Mouse (Mus musculus) right cerebral cortex, adult 18-20 months (tissue): ENCODE measurements at regions not wholly inside any gene's neighbourhood (a gene's known extent, or its start where the extent isn't known, plus 50 kb on each side); places are given as distances from the start of the nearest gene placed in this dataset.

Experiments
- DNase-seq: peaks from one replicate; pipeline ENCODE4 v3.0.0; 2022; ENCODE audit warnings: mixed read lengths

GRCm38 (mm10) chr10:43800077-43800476, 101.5 kb downstream of the Qrsl1 start:
- no peak for DNase-seq

DNA sequence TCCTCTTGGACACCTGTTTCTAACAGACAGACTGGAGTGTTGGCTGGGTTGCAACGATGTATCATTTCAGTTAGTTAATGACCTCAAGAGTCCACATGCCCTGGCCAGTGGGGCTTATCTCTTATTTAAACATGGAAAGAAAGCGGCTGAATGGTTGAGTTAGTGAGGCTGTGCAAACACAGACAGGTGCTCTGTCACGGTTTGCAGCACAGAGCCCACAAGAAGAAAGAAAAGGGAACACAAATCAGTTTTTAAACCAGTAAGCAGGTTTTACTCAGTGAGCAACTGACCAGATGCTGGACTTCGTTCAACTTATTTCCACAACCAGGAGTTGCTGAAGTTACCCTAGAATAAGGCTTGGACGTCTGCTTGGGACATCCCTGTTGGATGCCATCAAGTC, 86.3 kb downstream of the Qrsl1 start:
- no peak for DNase-seq

DNA sequence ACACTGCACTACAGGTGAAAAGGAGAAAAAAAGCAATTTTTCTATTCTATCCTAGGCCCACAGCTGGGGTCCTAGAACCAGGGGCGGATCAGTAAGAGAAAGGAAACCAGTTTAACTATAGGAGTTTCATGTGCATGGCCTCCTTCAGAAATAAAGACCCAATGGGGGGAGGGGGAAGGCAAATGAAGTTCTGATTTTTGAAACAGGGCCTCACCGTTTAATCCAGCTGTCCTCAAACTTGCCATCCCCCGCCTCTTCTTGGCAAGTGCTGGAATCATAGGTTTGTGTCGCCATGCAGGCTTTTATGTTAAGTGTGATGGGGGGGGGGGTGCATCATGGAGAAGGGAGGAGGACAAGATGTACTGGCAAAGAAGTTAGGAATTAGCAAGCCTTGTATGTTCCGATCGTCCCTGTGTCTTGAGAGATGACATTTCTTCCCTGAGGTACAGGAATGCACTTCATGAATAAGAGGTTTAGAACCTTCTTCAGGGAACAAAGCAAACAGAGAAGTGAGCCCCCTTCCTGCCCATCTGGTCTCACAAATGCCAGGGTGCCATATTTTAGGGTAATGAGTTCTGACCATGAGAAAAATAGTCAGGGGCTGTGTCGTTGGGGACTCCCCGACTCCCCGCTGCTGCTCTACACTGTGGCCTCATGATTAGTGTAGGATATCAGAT, 83.9 kb downstream of the Qrsl1 start:
- DNase-seq = no peak

GRCm38 (mm10) chr10:43818623-43819022, 82.9 kb downstream of the Qrsl1 start:
- DNase-seq = no peak

DNA sequence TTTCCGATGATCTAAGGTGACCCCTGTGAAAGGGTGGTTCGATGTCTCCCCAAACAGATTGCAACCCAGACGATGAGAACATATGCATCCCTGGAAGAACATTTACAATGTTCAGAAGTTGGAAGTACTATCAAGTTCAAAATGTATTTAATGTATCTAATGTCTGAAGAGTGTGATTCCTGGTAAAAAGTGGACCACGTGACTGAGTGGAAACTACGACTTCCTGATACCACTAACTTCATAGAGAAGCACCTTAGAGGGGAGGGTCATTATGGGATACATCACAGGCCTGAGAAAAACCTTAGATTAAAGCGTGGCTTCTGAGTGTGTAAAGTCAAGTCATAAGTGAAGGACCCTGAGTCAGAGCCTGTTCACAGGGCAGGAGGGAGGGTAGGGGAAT, 82.1 kb downstream of the Qrsl1 start:
- DNase-seq = no peak

GRCm38 (mm10) chr10:43822615-43823014, 78.9 kb downstream of the Qrsl1 start:
- no peak for DNase-seq

GRCm38 (mm10) chr10:43824009-43824408, 77.5 kb downstream of the Qrsl1 start:
- no peak for DNase-seq
